Mouse (Mus musculus) hindbrain, embryonic 15.5 days (tissue): Measurements from ENCODE around the gene Mum1. TPM values are rescaled to one million over a fixed set of nuclear protein-coding genes. Genes with fewer than 3 reads are reported as not detected.

Source experiments
- ATAC-seq: fragments of 200-750 bp; cut with Nextera tagmentation; 2 replicates; pipeline ENCODE4 v1.8.0; 2017; ENCODE audit warnings: low read depth, moderate number of reproducible peaks, moderate TSS enrichment; ENCODE audit not compliant: low FRiP score
- H3K27ac ChIP-seq: fragments of 300-500 bp; sonication (generic); replicated peaks from 2 replicates; pipeline ENCODE4 v1.5.1; 2015; ENCODE audit warnings: mild to moderate bottlenecking, inconsistent platforms
- H3K27me3 ChIP-seq: fragments of 300-500 bp; sonication (generic); 2 replicates; pipeline ENCODE4 v1.6.1; 2015; ENCODE audit warnings: control low read depth, inconsistent platforms
- H3K36me3 ChIP-seq: fragments of 300-500 bp; sonication (generic); 2 replicates; pipeline ENCODE4 v1.6.1; 2015; ENCODE audit warnings: control low read depth, inconsistent platforms
- H3K4me1 ChIP-seq: fragments of 300-500 bp; sonication (generic); replicated peaks from 2 replicates; pipeline ENCODE4 v1.6.1; 2015; ENCODE audit warnings: control low read depth, inconsistent platforms
- H3K4me2 ChIP-seq: fragments of 300-500 bp; sonication (generic); 2 replicates; pipeline ENCODE4 v1.6.1; 2015; ENCODE audit warnings: moderate library complexity, mild to moderate bottlenecking, inconsistent platforms
- H3K4me3 ChIP-seq: fragments of 300-500 bp; sonication (generic); 2 replicates; pipeline ENCODE4 v1.5.1; 2015; ENCODE audit warnings: mild to moderate bottlenecking, inconsistent platforms
- H3K9ac ChIP-seq: fragments of 300-500 bp; sonication (generic); 2 replicates; pipeline ENCODE4 v1.6.1; 2015; ENCODE audit warnings: inconsistent platforms
- H3K9me3 ChIP-seq: fragments of 300-500 bp; sonication (generic); 2 replicates; pipeline ENCODE4 v1.6.1; 2016; ENCODE audit warnings: control low read depth, inconsistent platforms
- WGBS: fragments of 180-500 bp; shearing (Covaris S2); methylation state at CpG from one replicate; pipeline ENCODE4 v1.1.7; 2015; 5-methylcytosine and 5-hydroxymethylcytosine counted together
- microRNA-seq: library from miRNA; unstranded; fragments of <30 nt; microRNA quantifications from one replicate; pipeline ENCODE4, GENCODE M21; 2016
- polyA plus RNA-seq: library from polyadenylated mRNA; unstranded; fragments of >200 nt; fragmentation: Nextera tagmentation; extraction: Ambion mirVana; gene quantifications from 2 replicates; pipeline ENCODE4 v1.2.1, GENCODE M21; 2015

The Mum1 gene
- polyA plus RNA-seq, 1 experiment from 2014 or later = 38.6 TPM

DNA sequence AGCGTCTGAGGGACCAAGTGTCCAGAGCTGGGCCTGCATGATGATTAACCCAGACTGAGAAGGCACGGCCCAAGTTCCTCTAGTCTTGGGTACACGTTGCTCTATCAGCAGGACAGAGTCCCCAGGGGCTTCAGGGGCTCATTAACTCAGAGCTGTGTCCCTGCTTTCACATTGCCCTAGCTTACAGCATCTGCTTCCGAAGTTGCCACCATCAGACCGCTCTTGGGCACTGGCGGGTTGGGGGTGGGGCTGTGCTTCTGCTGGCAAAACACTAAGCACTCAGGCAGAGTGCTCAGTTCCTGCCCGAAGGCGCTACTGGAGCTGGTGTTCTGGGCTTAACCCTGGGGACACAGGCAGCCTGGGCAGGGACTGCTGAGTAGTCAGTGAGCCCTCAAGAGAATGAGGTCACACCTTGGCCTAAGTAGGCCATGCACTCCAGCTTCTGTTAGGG is 55.7 kb downstream of the Mum1 start:
- peaks cover 73% of the 10 kb centered on the region for H3K36me3 ChIP-seq
- ATAC-seq = no peak
- no peak overlapping the region for H3K9ac ChIP-seq
- H3K4me3 ChIP-seq = no peak overlapping the region
- 59% methylated on average over 8 of the region's 8 CpGs for WGBS
- no peaks in the 10 kb centered on the region for H3K27me3 ChIP-seq
- 0 out of 2 replicates have a peak, but pooled peaks cover 3% of the 10 kb centered on the region for H3K4me1 ChIP-seq
- H3K27ac ChIP-seq = no peak overlapping the region
- H3K9me3 ChIP-seq = no peaks in the 10 kb centered on the region
- H3K4me2 ChIP-seq = no peak overlapping the region

- Histone ChIP-seq H3K36me3 (peaks cover 68% of the 10 kb centered on the region), H3K4me2 (no peak overlapping the region), H3K27ac (no peak overlapping the region), H3K4me1 (0 out of 2 replicates have a peak, but pooled peaks cover 3% of the 10 kb centered on the region), H3K9ac (no peak overlapping the region), H3K9me3 (no peaks in the 10 kb centered on the region), H3K27me3 (no peaks in the 10 kb centered on the region), H3K4me3 (no peak overlapping the region)
- 93% methylated on average over 20 of the region's 20 CpGs for WGBS
- no peak for ATAC-seq
These were observed 56.5 kb downstream of the Mum1 start for GRCm38 (mm10) chr10:80282481-80283441.

- H3K9ac ChIP-seq = no peak overlapping the region
- no peaks in the 10 kb centered on the region for H3K9me3 ChIP-seq
- H3K27ac ChIP-seq = no peak overlapping the region
- H3K4me3 ChIP-seq = no peak overlapping the region
- WGBS = 79% methylated on average over 14 of the region's 15 CpGs
- peaks cover 47% of the 10 kb centered on the region for H3K36me3 ChIP-seq
- H3K4me1 ChIP-seq = 0 out of 2 replicates have a peak, but pooled peaks cover 3% of the 10 kb centered on the region
- no peaks in the 10 kb centered on the region for H3K27me3 ChIP-seq
- ATAC-seq = no peak
- no peak overlapping the region for H3K4me2 ChIP-seq
These were observed 59.2 kb downstream of the Mum1 start for GRCm38 (mm10) chr10:80285222-80286070.

DNA sequence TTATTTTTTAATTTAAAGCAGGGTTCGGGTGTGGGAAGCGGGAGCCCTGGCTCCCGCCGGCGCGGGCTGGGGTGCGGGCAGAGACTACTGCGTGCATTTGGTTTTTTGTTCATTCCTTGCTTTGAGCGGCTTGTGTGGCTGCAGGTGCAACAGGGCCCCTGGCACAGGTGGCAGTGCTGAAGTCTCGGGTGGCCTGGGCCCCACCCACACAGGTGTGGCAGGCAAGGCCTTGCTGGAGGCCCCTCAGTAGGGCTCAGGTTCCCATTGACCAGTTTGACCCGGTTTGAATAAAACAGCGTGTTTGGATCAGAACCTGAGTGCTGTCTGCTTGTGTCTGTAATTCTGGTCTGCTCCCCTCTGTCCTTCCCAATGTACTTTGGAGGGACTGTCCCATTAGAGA is 61.9 kb downstream of the Mum1 start:
- 95% methylated on average over 12 of the region's 12 CpGs for WGBS
- Histone ChIP-seq H3K4me3 (no peak overlapping the region), H3K9ac (no peak overlapping the region), H3K4me2 (no peak overlapping the region), H3K9me3 (no peaks in the 10 kb centered on the region), H3K27ac (no peak overlapping the region), H3K36me3 (peaks cover 38% of the 10 kb centered on the region), H3K4me1 (peaks cover 7% of the 10 kb centered on the region), H3K27me3 (no peaks in the 10 kb centered on the region)
- ATAC-seq = no peak

DNA sequence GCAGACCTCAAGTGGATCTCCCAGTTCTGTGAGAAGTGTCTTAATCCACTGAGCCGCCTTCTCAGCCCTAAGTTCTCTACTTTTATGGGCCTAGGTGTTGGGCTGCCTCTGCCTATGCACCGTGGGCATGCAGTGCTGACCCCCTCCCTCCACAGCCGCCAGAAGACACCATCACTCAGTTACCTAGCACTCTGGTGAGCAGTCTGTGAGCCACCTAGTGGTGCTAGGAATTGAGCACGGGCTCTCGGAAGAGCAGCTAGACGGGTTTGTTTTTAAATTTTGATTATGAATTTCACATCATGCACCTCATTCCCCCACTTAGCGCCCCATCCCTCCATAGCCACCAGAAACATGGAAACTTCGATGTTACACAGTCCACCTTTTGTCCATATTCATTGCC is 62.4 kb downstream of the Mum1 start:
- Histone ChIP-seq H3K9ac (no peak overlapping the region), H3K36me3 (peaks cover 34% of the 10 kb centered on the region)

DNA sequence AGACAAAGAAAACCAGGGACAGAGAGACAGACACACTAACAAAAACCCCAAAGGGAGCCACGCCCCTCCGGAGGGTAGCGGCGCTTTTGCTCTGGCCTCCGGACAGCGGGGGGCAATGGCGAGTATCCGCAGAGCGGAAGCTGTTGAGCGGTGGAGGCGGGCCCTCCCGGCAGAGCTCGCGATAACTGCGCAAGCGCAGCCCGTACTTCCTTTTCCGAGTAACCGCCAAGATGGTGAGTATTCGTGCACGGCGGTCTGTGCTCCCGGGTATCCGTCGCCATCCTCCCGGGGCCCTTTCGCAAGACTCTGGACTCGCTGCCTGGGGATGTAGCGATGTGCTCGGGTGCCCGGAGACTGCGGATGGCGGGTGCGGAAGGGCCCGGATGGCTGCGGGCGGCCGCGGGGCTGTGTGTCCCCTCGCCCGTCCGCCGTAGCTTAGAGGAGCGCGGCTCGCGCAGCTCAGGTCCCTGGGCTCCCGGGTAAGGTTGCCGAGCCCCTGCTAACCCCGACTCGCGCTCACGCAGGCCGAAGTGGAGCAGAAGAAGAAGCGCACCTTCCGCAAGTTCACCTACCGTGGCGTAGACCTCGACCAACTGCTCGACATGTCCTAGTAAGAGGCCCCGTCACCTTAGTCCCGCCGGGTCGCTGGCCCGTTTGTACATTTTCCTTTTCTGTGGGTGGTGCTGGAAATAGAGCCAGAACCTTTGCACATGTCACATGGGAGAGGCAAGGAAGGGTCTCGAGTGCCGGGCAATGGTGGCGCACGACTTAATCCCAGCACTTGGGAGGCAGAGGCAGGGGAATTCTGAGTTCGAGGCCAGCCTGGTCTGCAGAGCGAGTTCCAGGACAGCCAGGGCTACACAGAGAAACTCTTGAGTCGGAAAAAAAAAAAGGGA is 66.3 kb downstream of the Mum1 start, which contains the start of gene Rps15:
TSS of gene Rps15 (plus strand) at position 203 of the 896 bp plus-strand sequence.
- peak within 1 kb of the TSS; percentile 85 for H3K4me3 ChIP-seq
- H3K9me3 ChIP-seq = no peaks in the 10 kb centered on the region
- no peaks in the 10 kb centered on the region for H3K27me3 ChIP-seq
- H3K27ac ChIP-seq = peak within 1 kb of the TSS; percentile 93
- under 1% methylated on average over 72 of the region's 72 CpGs for WGBS
- peak within 1 kb of the TSS; percentile 84 for H3K4me2 ChIP-seq
- H3K4me1 ChIP-seq = peaks cover 49% of the 10 kb centered on the region
- peak within 1 kb of the TSS; percentile 96 for H3K9ac ChIP-seq
- H3K36me3 ChIP-seq = peaks cover 24% of the 10 kb centered on the region
- peak; percentile 81 for ATAC-seq

More for the DNA sequence above, 62.4 kb downstream of the Mum1 start:
- no peaks in the 10 kb centered on the region for H3K9me3 ChIP-seq
- no peak overlapping the region for H3K4me3 ChIP-seq
- no peak overlapping the region for H3K4me2 ChIP-seq
- ATAC-seq = no peak
- peaks cover 12% of the 10 kb centered on the region for H3K4me1 ChIP-seq
- 65% methylated on average over 8 of the region's 8 CpGs for WGBS
- no peak overlapping the region for H3K27ac ChIP-seq
- no peaks in the 10 kb centered on the region for H3K27me3 ChIP-seq

DNA sequence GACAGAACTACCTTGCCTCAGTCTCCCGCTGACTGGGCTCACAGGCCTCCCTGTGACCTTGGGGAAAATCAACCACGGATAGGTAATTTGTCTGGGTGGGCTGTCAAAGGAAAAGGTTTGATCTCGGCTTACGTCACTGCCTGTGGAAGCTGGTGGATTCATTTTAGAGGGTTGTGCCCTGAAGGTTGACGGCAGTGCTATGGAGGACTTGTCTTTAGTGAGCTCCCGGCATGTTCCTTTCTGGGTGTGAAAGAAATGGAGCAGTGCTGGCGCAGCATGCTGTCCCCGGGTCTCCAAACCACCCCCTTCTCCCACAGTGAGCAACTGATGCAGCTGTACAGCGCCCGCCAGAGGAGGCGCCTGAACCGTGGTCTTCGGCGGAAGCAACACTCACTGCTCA is 67.1 kb downstream of the Mum1 start:
- Histone ChIP-seq H3K4me2 (peak overlapping the region; percentile 84), H3K9ac (peak overlapping the region; percentile 96), H3K4me1 (peaks cover 57% of the 10 kb centered on the region), H3K4me3 (peak overlapping the region; percentile 85), H3K36me3 (peaks cover 22% of the 10 kb centered on the region), H3K9me3 (no peaks in the 10 kb centered on the region), H3K27ac (peak overlapping the region; percentile 93), H3K27me3 (no peaks in the 10 kb centered on the region)
- WGBS = 19% methylated on average over 14 of the region's 14 CpGs
- ATAC-seq = no peak

Small RNAs within 50 kb of the gene (microRNA-seq; reads per million reads assigned to microRNA genes)
- gene Mir6911 = 0.65 reads per million

Other genes starting within 250 kb of the Mum1 start
- 24.5 and 27.3 TPM in 2 replicates for gene Tmem259, start 242.1 kb upstream of the Mum1 start, polyA plus RNA-seq
- gene Cnn2, start 237.8 kb upstream of the Mum1 start, polyA plus RNA-seq = 29.4 and 33.6 TPM in 2 replicates
- gene Abca7, start 229.9 kb upstream of the Mum1 start, polyA plus RNA-seq = 4.8 and 5.4 TPM in 2 replicates
- 2.3 and 2.5 TPM in 2 replicates for gene Arhgap45, start 209.8 kb upstream of the Mum1 start, polyA plus RNA-seq
- 141 and 145 TPM in 2 replicates for gene Polr2e, start 186.6 kb upstream of the Mum1 start, polyA plus RNA-seq
- 583 and 596 TPM in 2 replicates for gene Gpx4, start 179.3 kb upstream of the Mum1 start, polyA plus RNA-seq
- 12.6 and 12.9 TPM in 2 replicates for gene Sbno2, start 120.9 kb upstream of the Mum1 start, polyA plus RNA-seq
- 18.6 and 20.0 TPM in 2 replicates for gene Stk11, start 110.6 kb upstream of the Mum1 start, polyA plus RNA-seq
- gene Atp5d, start 87.8 kb upstream of the Mum1 start, polyA plus RNA-seq = 503 and 517 TPM in 2 replicates
- gene Cbarp, start 85.6 kb upstream of the Mum1 start, polyA plus RNA-seq = 61.4 and 71.3 TPM in 2 replicates
- gene Midn, start 78.2 kb upstream of the Mum1 start, polyA plus RNA-seq = 22.6 and 26.0 TPM in 2 replicates
- 295 and 319 TPM in 2 replicates for gene Cirbp, start 60.4 kb upstream of the Mum1 start, polyA plus RNA-seq
- gene 1600002K03Rik, start 53.5 kb upstream of the Mum1 start, polyA plus RNA-seq = 10.1 and 12.7 TPM in 2 replicates
- gene Efna2, start 47.0 kb upstream of the Mum1 start, polyA plus RNA-seq = 29.1 and 33.6 TPM in 2 replicates
- gene Ndufs7, start 22.7 kb downstream of the Mum1 start, polyA plus RNA-seq = 311 and 321 TPM in 2 replicates
- gene Gamt, start 34.6 kb downstream of the Mum1 start, polyA plus RNA-seq = 24.6 and 28.1 TPM in 2 replicates
- 46.9 and 51.3 TPM in 2 replicates for gene Dazap1, start 35.1 kb downstream of the Mum1 start, polyA plus RNA-seq
- gene Rps15, start 66.0 kb downstream of the Mum1 start, polyA plus RNA-seq = 551 and 587 TPM in 2 replicates
- gene Apc2, start 69.5 kb downstream of the Mum1 start, polyA plus RNA-seq = 175 and 181 TPM in 2 replicates
- 29.8 and 30.1 TPM in 2 replicates for gene 2310011J03Rik, start 94.1 kb downstream of the Mum1 start, polyA plus RNA-seq
- gene Pcsk4, start 103.1 kb downstream of the Mum1 start, polyA plus RNA-seq = 6.1 and 6.7 TPM in 2 replicates
- 5.7 and 7.1 TPM in 2 replicates for gene Reep6, start 103.5 kb downstream of the Mum1 start, polyA plus RNA-seq
- 0.76 and 1.2 TPM in 2 replicates for gene Adamtsl5, start 122.0 kb downstream of the Mum1 start, polyA plus RNA-seq
- 6.1 and 6.4 TPM in 2 replicates for gene Plk5, start 130.0 kb downstream of the Mum1 start, polyA plus RNA-seq
- gene Mex3d, start 161.2 kb downstream of the Mum1 start, polyA plus RNA-seq = 18.9 and 19.2 TPM in 2 replicates
- 213 and 229 TPM in 2 replicates for gene Mbd3, start 173.1 kb downstream of the Mum1 start, polyA plus RNA-seq
- gene Uqcr11, start 180.4 kb downstream of the Mum1 start, polyA plus RNA-seq = 711 and 737 TPM in 2 replicates
- gene Tcf3, start 207.2 kb downstream of the Mum1 start, polyA plus RNA-seq = 52.5 and 54.7 TPM in 2 replicates